Mouse (Mus musculus) ES-E14 (cell line): ENCODE results near the gene C1s1. TPM values are rescaled to one million over a fixed set of nuclear protein-coding genes. Genes with fewer than 3 reads are reported as not detected.

Experiments used
- DNase-seq: peaks from one replicate; pipeline ENCODE4 v3.0.0-alpha.2; 2013; ENCODE audit warnings: low read depth, low spot score
- H3K27ac ChIP-seq: 2 replicates; pipeline ENCODE4 v1.5.1; 2012; ENCODE audit warnings: low read depth, mild to moderate bottlenecking, low read length, moderate library complexity, mixed read lengths; ENCODE audit not compliant: poor library complexity, insufficient read depth, severe bottlenecking
- H3K36me3 ChIP-seq: 2 replicates; pipeline ENCODE4 v1.6.1; 2012; ENCODE audit warnings: mild to moderate bottlenecking, low read length, moderate library complexity, mixed read lengths; ENCODE audit not compliant: control insufficient read depth, poor library complexity, insufficient read depth, severe bottlenecking
- H3K4me1 ChIP-seq, 2 experiments: fragments of 150-350 bp in 1 of 2; sonication (generic) in 1 of 2; 2 replicates each; pipeline ENCODE4 v1.6.1; 2012; ENCODE audit warnings: low read length in 2 of 2, mild to moderate bottlenecking in 1 of 2, mixed read lengths in 1 of 2; ENCODE audit not compliant: control insufficient read depth in 2 of 2, insufficient read depth in 2 of 2, poor library complexity in 1 of 2
- H3K4me3 ChIP-seq, 2 experiments: fragments of 150-350 bp in 1 of 2; sonication (generic) in 1 of 2; 2 replicates each; pipeline ENCODE4 v1.5.1; 2012; ENCODE audit warnings: low read length in 2 of 2, low read depth in 1 of 2, mild to moderate bottlenecking in 1 of 2, mixed read lengths in 1 of 2; ENCODE audit not compliant: insufficient read depth in 1 of 2, poor library complexity in 1 of 2, severe bottlenecking in 1 of 2
- H3K9ac ChIP-seq: 2 replicates; pipeline ENCODE4 v1.6.1; 2012; ENCODE audit warnings: low read depth, mild to moderate bottlenecking, low read length, mixed read lengths; ENCODE audit not compliant: poor library complexity, insufficient read depth, severe bottlenecking
- H3K9me3 ChIP-seq: fragments of 150-350 bp; sonication (generic); 2 replicates; pipeline ENCODE4 v1.6.1; 2012; ENCODE audit warnings: low read depth, mild to moderate bottlenecking, low read length; ENCODE audit not compliant: control insufficient read depth, insufficient read depth
- CHD2 ChIP-seq: IDR thresholded peaks from 2 replicates; pipeline ENCODE4 v1.6.1; 2014; ENCODE audit warnings: mild to moderate bottlenecking, low read depth, low read length, inconsistent platforms
- HCFC1 ChIP-seq: IDR thresholded peaks from 2 replicates; pipeline ENCODE4 v1.6.1; 2012; ENCODE audit warnings: low read length, inconsistent platforms, borderline replicate concordance; ENCODE audit not compliant: insufficient read depth
- MAFK ChIP-seq: IDR thresholded peaks from 2 replicates; pipeline ENCODE4 v1.6.1; 2014; ENCODE audit warnings: mild to moderate bottlenecking, low read depth, low read length, inconsistent platforms; ENCODE audit not compliant: insufficient read depth
- ZC3H11A ChIP-seq: IDR thresholded peaks from 2 replicates; pipeline ENCODE4 v1.6.1; 2012; ENCODE audit warnings: low read depth, mild to moderate bottlenecking, inconsistent platforms, low read length, borderline replicate concordance
- ZNF384 ChIP-seq: IDR thresholded peaks from 2 replicates; pipeline ENCODE4 v1.6.1; 2012; ENCODE audit warnings: low read depth, low read length, inconsistent platforms
- in situ Hi-C, 2 experiments: fragments of 600-800 bp; cut with MboI; formaldehyde crosslinking; loops; one replicate each; pipeline ENCODE4 v1.15.1; 2025; ENCODE audit warnings: low sequenced_read_pairs in 2 of 2, inconsistent platforms in 1 of 2; ENCODE audit not compliant: unreplicated experiment in 2 of 2
- total RNA-seq: library from RNA; depleted of rRNA; stranded (reverse); fragments of 300-350 nt; gene quantifications from 2 replicates; pipeline ENCODE4 v1.2.3, GENCODE M21; 2012

Gene C1s1
- total RNA-seq, 1 experiment = 2.6 TPM

GRCm38 (mm10) chr6:124492842-124493561, 49.2 kb downstream of the C1s1 start, which contains the start of gene C1rl:
C1rl (plus strand) TSS chr6:124493113.
- Histone ChIP-seq H3K9me3 (no peaks in the 10 kb centered on the region), H3K4me3 (peak within 1 kb of the TSS in 1 of 2 experiments; percentile 30; a peak in 3 of 4 replicates), H3K36me3 (no peaks in the 10 kb centered on the region), H3K4me1 (peaks cover 0 to 3% of the 10 kb centered on the region in 2 experiments; a peak in 1 of 4 replicates), H3K27ac (no peak within 1 kb of the TSS), H3K9ac (peak within 1 kb of the TSS; percentile 23)
- no peak for TF ChIP-seq MAFK
- TF ChIP-seq ZC3H11A = peak; percentile 61; the same call in 1 of the 2 replicates
- no peak for TF ChIP-seq CHD2
- TF ChIP-seq HCFC1 = no peak
- in situ Hi-C loops = no loop called here
- DNase-seq = peak; percentile 93

GRCm38 (mm10) chr6:124491427-124491826, 50.7 kb downstream of the C1s1 start:
- DNase-seq = no peak
- no peak overlapping the region for H3K27ac ChIP-seq
- no peak overlapping the region for H3K4me3 ChIP-seq
- H3K36me3 ChIP-seq = no peaks in the 10 kb centered on the region
- H3K9me3 ChIP-seq = no peaks in the 10 kb centered on the region
- H3K9ac ChIP-seq = no peak overlapping the region
- in situ Hi-C loops = no loop called here
- H3K4me1 ChIP-seq = peaks cover 0 to 3% of the 10 kb centered on the region in 2 experiments; a peak in 1 of 4 replicates
- no peak for TF ChIP-seq MAFK
- TF ChIP-seq HCFC1 = no peak
- no peak for TF ChIP-seq ZC3H11A
- TF ChIP-seq CHD2 = no peak
- no peak for TF ChIP-seq ZNF384

DNA sequence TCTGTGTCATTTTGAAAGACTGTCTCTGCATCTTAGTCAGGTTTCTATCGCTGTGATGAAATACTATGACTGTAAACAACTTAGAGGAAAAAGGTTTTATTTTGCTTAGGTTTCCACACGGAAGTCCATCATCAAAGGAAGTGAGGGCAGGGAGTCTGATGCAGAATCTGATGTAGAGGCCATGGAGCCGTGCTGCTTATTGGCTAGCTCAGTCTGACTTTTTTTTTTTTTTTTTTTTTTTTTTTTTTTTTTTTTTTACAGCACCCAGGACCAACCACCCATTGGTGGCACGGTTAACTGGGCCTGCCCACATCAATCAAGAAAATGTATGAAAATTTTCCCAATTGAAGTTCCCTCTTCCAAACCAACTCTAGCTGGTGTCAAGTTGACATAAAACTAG, 53.2 kb downstream of the C1s1 start:
- TF ChIP-seq ZNF384 (peak; percentile 75; the same call in 1 of the 2 replicates), ZC3H11A (no peak)
- Histone ChIP-seq H3K4me3 (no peak overlapping the region), H3K9me3 (no peaks in the 10 kb centered on the region), H3K9ac (no peak overlapping the region), H3K27ac (no peak overlapping the region), H3K36me3 (no peaks in the 10 kb centered on the region), H3K4me1 (peaks cover 5 to 7% of the 10 kb centered on the region in 2 experiments; a peak in 2 of 4 replicates)
- in situ Hi-C loops = no loop called here
- DNase-seq = no peak

- in situ Hi-C loops = no loop called here
- Histone ChIP-seq H3K9ac (no peak overlapping the region), H3K4me3 (no peak overlapping the region), H3K36me3 (no peaks in the 10 kb centered on the region), H3K27ac (no peak overlapping the region), H3K4me1 (peaks cover 4 to 5% of the 10 kb centered on the region in 2 experiments; a peak in 2 of 4 replicates), H3K9me3 (no peaks in the 10 kb centered on the region)
- no peak for DNase-seq
- no peak for TF ChIP-seq HCFC1
- TF ChIP-seq CHD2 = no peak
- no peak for TF ChIP-seq ZC3H11A
- TF ChIP-seq MAFK = no peak
Observed at GRCm38 (mm10) chr6:124487509-124487908, 54.6 kb downstream of the C1s1 start.
